Mouse (Mus musculus) intestine, embryonic 14.5 days (tissue): ENCODE results near the gene Lrrc59. TPM values are rescaled to one million over a fixed set of nuclear protein-coding genes. Genes with fewer than 3 reads are reported as not detected.

Experiments
- polyA plus RNA-seq: library from polyadenylated mRNA; unstranded; fragments of >200 nt; fragmentation: Nextera tagmentation; extraction: Ambion mirVana; gene quantifications from 2 replicates; pipeline ENCODE4 v1.2.1, GENCODE M21; 2014

Gene Lrrc59
- polyA plus RNA-seq, 1 experiment from 2014 or later: 180 TPM

Other genes starting within 250 kb of the Lrrc59 start
- 1.5 and 2.1 TPM in 2 replicates for gene Abcc3, start 236.8 kb upstream of the Lrrc59 start, polyA plus RNA-seq
- gene Cacna1g, start 155.6 kb upstream of the Lrrc59 start, polyA plus RNA-seq: 11.1 and 11.5 TPM in 2 replicates
- gene Spata20, start 143.6 kb upstream of the Lrrc59 start, polyA plus RNA-seq: 0.08 and 0.24 TPM in 2 replicates
- gene Epn3, start 129.8 kb upstream of the Lrrc59 start, polyA plus RNA-seq: 1.8 TPM in 2 replicates
- 1.8 and 2.5 TPM in 2 replicates for gene Mycbpap, start 108.0 kb upstream of the Lrrc59 start, polyA plus RNA-seq
- gene Rsad1, start 80.5 kb upstream of the Lrrc59 start, polyA plus RNA-seq: 2.9 and 3.8 TPM in 2 replicates
- 0.77 and 1.2 TPM in 2 replicates for gene Chad, start 64.7 kb upstream of the Lrrc59 start, polyA plus RNA-seq
- gene Acsf2, start 27.9 kb upstream of the Lrrc59 start, polyA plus RNA-seq: 5.7 TPM in 2 replicates
- 137 and 142 TPM in 2 replicates for gene Mrpl27, start 24.0 kb downstream of the Lrrc59 start, polyA plus RNA-seq
- gene Eme1, start 24.2 kb downstream of the Lrrc59 start, polyA plus RNA-seq: 25.2 and 26.0 TPM in 2 replicates
- gene Xylt2, start 47.7 kb downstream of the Lrrc59 start, polyA plus RNA-seq: 19.9 and 21.1 TPM in 2 replicates
- 0.89 and 1.1 TPM in 2 replicates for gene Gm11541, start 74.7 kb downstream of the Lrrc59 start, polyA plus RNA-seq
- gene Cdc34b, start 112.0 kb downstream of the Lrrc59 start, polyA plus RNA-seq: 0.20 TPM in 1 of 2 replicates, not detected in the other
- gene Tmem92, start 152.9 kb downstream of the Lrrc59 start, polyA plus RNA-seq: not detected in 2 replicates